Mouse (Mus musculus) stomach, embryonic 15.5 days (tissue): ENCODE data around the gene Rsbn1l. TPM values are rescaled to one million over a fixed set of nuclear protein-coding genes. Genes with fewer than 3 reads are reported as not detected.

Experiments used
- ATAC-seq: fragments of 200-750 bp; cut with Nextera tagmentation; 2 replicates; pipeline ENCODE4 v1.8.0; 2017; ENCODE audit warnings: low read depth, moderate number of reproducible peaks, moderate TSS enrichment; ENCODE audit not compliant: insufficient read depth, low FRiP score
- H3K27ac ChIP-seq: fragments of 300-500 bp; sonication (generic); 2 replicates; pipeline ENCODE4 v1.5.1; 2015; ENCODE audit warnings: mild to moderate bottlenecking, inconsistent platforms
- H3K27me3 ChIP-seq: fragments of 300-500 bp; sonication (generic); replicated peaks from 2 replicates; pipeline ENCODE4 v1.6.1; 2015; ENCODE audit warnings: inconsistent platforms
- H3K36me3 ChIP-seq: fragments of 300-500 bp; sonication (generic); 2 replicates; pipeline ENCODE4 v1.6.1; 2015; ENCODE audit warnings: inconsistent platforms
- H3K4me1 ChIP-seq: fragments of 300-500 bp; sonication (generic); 2 replicates; pipeline ENCODE4 v1.6.1; 2015; ENCODE audit warnings: inconsistent platforms
- H3K4me2 ChIP-seq: fragments of 300-500 bp; sonication (generic); 2 replicates; pipeline ENCODE4 v1.6.1; 2015; ENCODE audit warnings: mild to moderate bottlenecking, inconsistent platforms
- H3K4me3 ChIP-seq: fragments of 300-500 bp; sonication (generic); replicated peaks from 2 replicates; pipeline ENCODE4 v1.5.1; 2015; ENCODE audit warnings: inconsistent platforms
- H3K9ac ChIP-seq: fragments of 300-500 bp; sonication (generic); 2 replicates; pipeline ENCODE4 v1.6.1; 2015; ENCODE audit warnings: inconsistent platforms
- H3K9me3 ChIP-seq: fragments of 300-500 bp; sonication (generic); 2 replicates; pipeline ENCODE4 v1.6.1; 2016; ENCODE audit warnings: inconsistent platforms
- WGBS: fragments of 180-500 bp; shearing (Covaris S2); methylation state at CpG from one replicate; pipeline ENCODE4 v1.1.7; 2015; 5-methylcytosine and 5-hydroxymethylcytosine counted together
- polyA plus RNA-seq: library from polyadenylated mRNA; unstranded; fragments of >200 nt; fragmentation: Nextera tagmentation; extraction: Ambion mirVana; gene quantifications from 2 replicates; pipeline ENCODE4 v1.2.1, GENCODE M21; 2015

The Rsbn1l gene
- polyA plus RNA-seq, 1 experiment from 2014 or later: 5.2 TPM

DNA sequence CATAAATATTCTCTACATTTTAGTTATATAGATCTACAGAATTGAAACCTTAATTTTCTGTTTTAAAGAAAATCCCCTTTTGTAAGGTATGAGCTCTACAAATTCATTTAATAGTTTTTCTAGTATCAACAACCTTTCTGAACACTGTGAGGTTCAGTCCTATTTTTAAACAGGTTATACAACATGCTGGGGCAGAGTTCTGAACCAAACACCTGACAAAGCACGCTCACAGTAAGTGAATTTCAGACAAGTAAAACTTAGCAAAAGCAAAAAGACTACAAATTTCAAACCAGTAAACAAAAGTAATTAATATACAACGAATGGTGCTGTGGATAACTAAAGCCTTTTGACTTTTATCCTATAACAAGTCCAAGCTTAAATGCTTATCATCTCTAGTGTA lies 97.8 kb downstream of the Rsbn1l start:
- H3K9me3 ChIP-seq: no peaks in the 10 kb centered on the region
- H3K4me1 ChIP-seq: no peaks in the 10 kb centered on the region
- ATAC-seq: no peak
- no peak overlapping the region for H3K4me3 ChIP-seq
- 81% methylated on average over 2 of the region's 2 CpGs for WGBS
- H3K27ac ChIP-seq: no peak overlapping the region
- no peak overlapping the region for H3K4me2 ChIP-seq
- no peak overlapping the region for H3K9ac ChIP-seq
- no peaks in the 10 kb centered on the region for H3K27me3 ChIP-seq
- no peaks in the 10 kb centered on the region for H3K36me3 ChIP-seq

DNA sequence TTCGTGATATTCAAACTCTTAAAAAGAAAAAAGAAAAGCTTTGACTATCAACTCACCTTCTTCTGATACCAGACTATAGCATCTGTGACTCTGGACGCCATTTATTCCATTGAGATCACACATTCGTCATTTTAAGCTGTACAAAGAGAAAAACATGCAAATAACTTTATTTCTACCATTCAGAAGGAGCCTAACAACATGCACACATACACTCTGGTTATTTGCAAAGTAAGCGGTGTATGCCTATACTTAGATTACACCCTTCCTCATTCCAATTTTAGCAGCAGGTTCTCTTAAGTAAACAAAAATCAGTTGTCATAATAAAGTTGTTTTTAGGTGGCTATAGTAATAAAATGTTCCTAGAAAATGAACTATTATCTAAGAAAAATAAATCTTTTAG lies 101.1 kb downstream of the Rsbn1l start:
- no peak overlapping the region for H3K4me2 ChIP-seq
- no peaks in the 10 kb centered on the region for H3K27me3 ChIP-seq
- no peak overlapping the region for H3K27ac ChIP-seq
- H3K36me3 ChIP-seq: no peaks in the 10 kb centered on the region
- no peaks in the 10 kb centered on the region for H3K9me3 ChIP-seq
- no peak overlapping the region for H3K4me3 ChIP-seq
- H3K4me1 ChIP-seq: no peaks in the 10 kb centered on the region
- WGBS: 80% methylated on average over 4 of the region's 4 CpGs
- no peak overlapping the region for H3K9ac ChIP-seq
- ATAC-seq: no peak

DNA sequence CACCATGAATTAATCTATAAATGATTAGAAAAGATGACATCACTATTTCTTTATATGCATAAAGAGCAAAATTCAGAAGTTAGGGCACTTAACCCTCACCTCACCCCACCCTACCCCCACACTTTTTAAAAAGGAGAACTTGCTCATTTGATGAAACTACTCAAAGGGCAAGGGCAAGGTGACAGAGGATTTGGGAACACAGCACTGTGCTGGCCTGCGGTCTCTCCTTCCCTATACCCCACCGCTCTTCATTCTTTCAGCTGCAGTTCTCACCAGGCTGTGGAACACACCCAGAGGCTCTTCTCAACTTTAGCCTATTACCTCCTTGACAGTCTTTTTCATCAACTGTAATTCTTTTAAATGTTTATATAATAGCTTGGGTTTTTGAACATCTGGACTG lies 109.2 kb downstream of the Rsbn1l start:
- no peaks in the 10 kb centered on the region for H3K9me3 ChIP-seq
- no peaks in the 10 kb centered on the region for H3K36me3 ChIP-seq
- ATAC-seq: no peak
- no peaks in the 10 kb centered on the region for H3K4me1 ChIP-seq
- no peak overlapping the region for H3K4me3 ChIP-seq
- no peak overlapping the region for H3K27ac ChIP-seq
- H3K9ac ChIP-seq: no peak overlapping the region
- H3K27me3 ChIP-seq: no peaks in the 10 kb centered on the region
- no peak overlapping the region for H3K4me2 ChIP-seq
- 88% methylated on average over 2 of the region's 2 CpGs for WGBS

DNA sequence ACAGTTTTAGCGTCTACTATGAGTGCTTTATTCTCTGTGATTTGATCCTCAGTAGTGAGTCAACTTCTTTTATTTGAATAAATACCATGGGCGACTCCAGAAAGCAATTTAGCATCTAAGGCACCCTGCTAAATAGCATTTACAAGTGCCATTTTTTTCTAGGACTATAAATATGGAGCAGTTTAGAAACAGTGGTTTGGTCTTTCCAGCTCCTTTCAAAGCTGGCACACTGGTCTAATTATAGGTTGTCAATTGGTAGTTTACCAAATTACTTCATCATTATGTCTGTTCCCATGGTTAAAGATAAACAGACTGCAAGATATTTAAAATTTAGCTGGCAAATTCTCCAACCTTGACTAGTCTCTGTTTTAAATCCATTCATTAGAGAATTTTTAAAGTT lies 112.4 kb downstream of the Rsbn1l start:
- ATAC-seq: no peak
- no peaks in the 10 kb centered on the region for H3K27me3 ChIP-seq
- no peaks in the 10 kb centered on the region for H3K36me3 ChIP-seq
- no peaks in the 10 kb centered on the region for H3K4me1 ChIP-seq
- H3K27ac ChIP-seq: no peak overlapping the region
- no peak overlapping the region for H3K4me3 ChIP-seq
- no peak overlapping the region for H3K4me2 ChIP-seq
- H3K9ac ChIP-seq: no peak overlapping the region
- 66% methylated on average over 2 of the region's 2 CpGs for WGBS
- H3K9me3 ChIP-seq: no peaks in the 10 kb centered on the region

DNA sequence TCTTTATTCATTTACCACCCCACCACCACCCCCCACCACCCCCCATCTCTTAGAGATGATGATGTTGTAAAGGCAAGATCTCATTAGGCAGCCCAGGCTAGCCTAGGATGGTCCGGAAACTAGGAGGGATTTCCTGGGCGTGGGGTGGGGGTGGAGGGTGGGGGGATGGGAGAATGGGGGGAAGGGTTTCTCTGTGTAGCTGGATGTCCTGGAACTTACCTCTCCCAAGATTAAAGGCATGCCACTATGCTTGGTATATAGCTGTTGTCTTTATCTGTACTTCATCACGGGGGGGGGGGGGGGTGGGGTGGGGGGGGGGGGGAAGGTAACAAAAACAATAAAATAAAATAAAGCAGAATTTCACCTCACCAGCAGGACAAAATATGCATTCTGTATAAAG lies 112.8 kb downstream of the Rsbn1l start:
- WGBS: 65% methylated on average over 2 of the region's 3 CpGs
- Histone ChIP-seq H3K36me3 (no peaks in the 10 kb centered on the region), H3K9me3 (no peaks in the 10 kb centered on the region), H3K9ac (no peak overlapping the region), H3K27me3 (no peaks in the 10 kb centered on the region), H3K4me3 (no peak overlapping the region), H3K4me1 (no peaks in the 10 kb centered on the region), H3K4me2 (no peak overlapping the region), H3K27ac (no peak overlapping the region)
- ATAC-seq: no peak

Other genes starting within 250 kb of the Rsbn1l start
- gene Phtf2, start 74.3 kb downstream of the Rsbn1l start, polyA plus RNA-seq: 10.6 and 12.0 TPM in 2 replicates
- 53.0 and 53.1 TPM in 2 replicates for gene Tmem60, start 74.2 kb downstream of the Rsbn1l start, polyA plus RNA-seq
- gene Ptpn12, start 99.5 kb upstream of the Rsbn1l start, polyA plus RNA-seq: 16.1 and 18.9 TPM in 2 replicates
- 2.5 and 2.9 TPM in 2 replicates for gene Gsap, start 229.9 kb upstream of the Rsbn1l start, polyA plus RNA-seq